Mouse (Mus musculus) cerebellum, postnatal 25 days (tissue): Measurements from ENCODE around the gene Tesk2.
A peak's percentile ranks its signal among the peaks of the same experiment; 100 is the strongest.

Source experiments
- DNase-seq, 2 experiments: peaks; one replicate each; pipeline ENCODE4 v3.0.0; 2021; ENCODE audit warnings: mixed read lengths in 2 of 2

Tesk2 gene

GRCm38 (mm10) chr4:116719396-116719795 lies 1.4 kb upstream of the Tesk2 start:
- peak; percentile 69 to 85 for DNase-seq

DNA sequence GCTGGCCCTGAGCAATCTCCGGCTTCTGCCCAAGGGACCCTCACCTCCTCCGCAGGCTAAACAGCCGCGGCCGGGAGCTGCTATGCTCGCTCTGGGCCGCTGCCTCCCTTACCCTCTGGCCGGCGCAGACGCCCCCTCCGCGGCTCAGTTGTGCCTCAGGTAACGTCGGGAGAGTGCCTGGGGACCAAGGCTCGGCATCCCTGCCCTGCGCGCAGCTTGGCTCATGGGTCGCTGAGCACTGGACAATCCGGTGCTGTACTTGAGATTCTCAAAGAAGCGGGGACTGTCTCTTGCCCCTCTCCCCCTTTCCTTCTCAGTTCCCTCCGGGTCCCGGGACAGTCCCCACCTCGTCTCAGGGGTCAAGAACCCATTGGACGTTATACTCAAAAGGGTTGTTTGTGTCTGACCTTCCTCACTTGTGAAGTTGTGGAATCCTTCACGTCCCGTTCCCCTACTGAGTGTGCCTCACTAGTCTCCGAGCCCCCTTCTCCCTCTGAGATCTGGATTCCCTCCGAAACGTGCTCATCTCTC lies 415 bp downstream of the Tesk2 start:
- DNase-seq, result no peak

- DNase-seq, result no peak
Observed at GRCm38 (mm10) chr4:116722230-116722629, 1.5 kb downstream of the Tesk2 start.

DNA sequence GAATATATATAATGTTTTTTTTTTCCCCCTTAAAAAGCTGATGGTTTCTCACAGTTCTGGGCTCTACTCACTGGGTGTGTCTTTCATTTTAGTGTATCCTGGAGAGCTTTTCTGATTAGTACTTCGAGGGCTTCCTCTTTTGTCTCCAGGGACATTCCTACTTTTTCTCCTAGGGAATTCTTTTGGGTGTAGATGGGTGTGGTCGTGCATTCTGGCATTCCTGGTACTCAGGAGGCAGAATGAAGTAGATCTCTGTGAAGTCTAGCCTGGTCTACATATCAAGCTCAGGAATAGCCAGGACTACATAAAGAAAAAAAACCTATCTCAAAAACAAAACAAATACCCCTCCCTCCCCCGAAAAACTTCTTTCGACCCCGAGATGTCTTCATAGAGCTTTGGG lies 4.7 kb downstream of the Tesk2 start:
- DNase-seq, result no peak

- DNase-seq, result no peak
Observed at GRCm38 (mm10) chr4:116727401-116727800, 6.7 kb downstream of the Tesk2 start.

DNA sequence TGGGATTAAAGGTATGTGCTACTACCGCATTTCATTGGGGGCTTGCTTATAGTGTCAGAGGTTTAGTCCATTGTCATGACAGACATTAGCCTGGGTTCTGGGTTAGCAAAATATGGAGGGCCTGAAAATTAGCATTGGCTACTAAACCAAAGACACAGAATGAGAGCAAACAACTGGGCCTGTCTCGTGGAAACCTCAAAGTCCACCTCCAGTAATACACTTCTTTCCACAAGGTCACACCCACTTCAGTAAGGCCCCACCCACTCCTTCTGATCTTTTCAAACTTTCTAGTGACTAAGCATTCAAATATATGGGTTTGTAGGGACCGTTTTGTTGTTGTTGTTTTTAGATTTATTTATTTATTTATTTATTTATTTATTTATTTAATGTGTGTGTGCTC lies 8.8 kb downstream of the Tesk2 start:
- no peak for DNase-seq

DNA sequence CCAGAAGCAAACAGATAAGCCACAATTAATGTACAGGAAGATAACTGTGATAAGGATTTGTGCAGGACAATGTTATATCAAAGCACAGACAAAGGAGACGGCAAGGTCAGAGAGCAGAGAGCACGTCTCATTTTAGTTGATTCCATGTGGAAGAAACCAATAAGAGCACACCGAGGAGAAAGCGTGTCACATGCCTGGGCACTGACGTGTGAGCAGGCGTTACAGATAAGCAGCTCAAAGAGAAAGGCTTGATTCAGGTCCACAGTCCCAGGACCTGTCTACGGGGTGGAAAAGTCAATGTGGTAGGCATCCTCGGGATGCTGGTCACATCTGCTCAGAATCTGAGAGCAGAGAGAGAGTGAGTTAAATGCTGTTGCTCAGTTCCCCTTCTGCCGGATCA lies 10.3 kb downstream of the Tesk2 start:
- DNase-seq, result no peak

DNA sequence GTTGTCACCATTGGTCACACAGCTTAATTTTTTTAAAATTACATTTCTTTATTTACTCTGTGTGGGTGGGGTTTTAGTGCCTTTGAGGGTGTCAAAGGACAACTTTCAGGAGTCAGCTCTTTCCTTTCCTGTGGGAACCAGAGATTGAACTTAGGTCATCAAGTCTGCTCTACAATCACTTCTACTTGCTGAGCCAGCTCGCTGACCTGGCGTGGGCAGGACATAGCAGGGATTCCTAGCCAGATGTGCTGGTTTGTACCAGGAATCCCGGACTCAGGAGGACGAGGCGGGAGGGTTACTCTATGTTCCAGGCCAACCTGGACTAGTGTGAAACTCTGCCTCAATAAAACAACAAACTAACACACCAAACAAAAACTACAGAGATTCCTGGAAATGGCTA lies 11.6 kb downstream of the Tesk2 start:
- DNase-seq, result no peak

GRCm38 (mm10) chr4:116734996-116735395 lies 14.2 kb downstream of the Tesk2 start:
- DNase-seq, result no peak

DNA sequence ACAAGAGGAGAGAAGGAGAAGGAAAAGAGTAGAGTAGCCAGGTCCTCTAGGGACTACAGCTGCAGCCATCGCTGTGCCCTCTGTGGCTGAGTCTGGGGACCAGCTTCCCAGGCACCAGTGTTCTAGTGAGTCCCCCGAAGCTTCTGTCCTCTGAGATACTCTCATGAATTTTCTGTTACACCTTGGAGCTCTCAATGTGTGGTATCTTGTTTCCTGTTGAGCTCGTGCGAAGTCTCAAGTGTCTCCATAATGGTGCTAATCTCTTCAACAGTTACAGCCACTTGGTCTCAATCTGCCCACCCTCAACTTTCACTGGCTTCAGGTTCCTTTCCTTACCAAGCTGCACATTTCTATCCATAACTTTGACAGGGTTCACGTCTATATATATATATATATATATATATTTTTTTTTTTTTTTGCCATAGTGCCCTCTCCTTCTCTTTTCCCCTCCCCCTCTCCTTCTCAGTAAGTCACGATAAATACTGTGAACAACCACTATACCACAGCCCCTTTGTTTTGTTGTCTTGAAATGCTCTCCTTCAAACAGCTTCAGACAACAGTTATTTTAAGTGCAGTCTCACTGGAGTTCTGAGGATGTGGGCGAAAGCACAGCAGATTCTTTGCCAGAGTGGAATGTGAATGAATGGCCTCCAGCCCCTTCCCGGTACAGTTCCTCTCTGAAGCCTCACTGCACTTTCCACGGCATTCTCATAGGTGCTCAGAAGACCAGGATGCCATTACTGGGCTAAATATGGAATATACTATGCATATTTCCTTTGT lies 18.4 kb downstream of the Tesk2 start:
- DNase-seq, result no peak

DNA sequence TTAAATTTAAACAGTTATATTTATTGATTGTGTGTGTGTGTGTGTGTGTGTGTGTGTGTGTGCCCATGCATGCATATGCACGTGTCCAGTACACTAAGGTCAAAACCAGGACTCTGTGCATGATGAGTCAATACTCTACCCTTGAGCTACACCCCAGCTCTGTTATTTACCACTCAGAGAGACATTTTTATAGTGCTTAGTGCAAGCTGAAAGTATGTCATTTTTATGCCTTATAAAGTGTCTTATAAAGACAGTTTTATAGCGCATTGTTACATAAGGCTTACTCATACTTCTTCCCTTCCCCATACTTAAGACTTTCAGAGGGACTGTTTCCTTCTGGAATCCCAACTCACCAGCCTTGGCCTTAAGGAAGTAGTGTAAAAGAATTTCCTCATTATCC lies 29.0 kb downstream of the Tesk2 start:
- no peak for DNase-seq

DNA sequence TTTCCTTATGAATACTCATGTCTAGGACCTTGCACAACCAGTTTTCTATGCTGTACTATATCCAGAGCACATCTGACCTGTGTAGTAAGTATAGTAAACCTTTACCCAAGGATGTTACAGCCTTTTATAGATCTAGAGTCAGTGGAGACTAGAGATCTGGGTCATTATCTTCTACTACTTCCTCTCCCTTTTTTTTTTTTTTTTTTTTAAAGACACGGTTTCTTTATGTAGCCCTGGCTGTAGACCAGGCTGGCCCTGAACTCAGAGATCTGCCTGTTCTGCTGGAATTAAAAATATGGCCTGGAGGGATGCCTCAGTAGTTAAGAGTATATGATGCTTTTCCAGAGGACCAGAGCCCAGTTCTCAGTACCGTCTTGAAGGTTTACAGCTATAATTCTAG lies 41.2 kb downstream of the Tesk2 start:
- DNase-seq, result no peak

DNA sequence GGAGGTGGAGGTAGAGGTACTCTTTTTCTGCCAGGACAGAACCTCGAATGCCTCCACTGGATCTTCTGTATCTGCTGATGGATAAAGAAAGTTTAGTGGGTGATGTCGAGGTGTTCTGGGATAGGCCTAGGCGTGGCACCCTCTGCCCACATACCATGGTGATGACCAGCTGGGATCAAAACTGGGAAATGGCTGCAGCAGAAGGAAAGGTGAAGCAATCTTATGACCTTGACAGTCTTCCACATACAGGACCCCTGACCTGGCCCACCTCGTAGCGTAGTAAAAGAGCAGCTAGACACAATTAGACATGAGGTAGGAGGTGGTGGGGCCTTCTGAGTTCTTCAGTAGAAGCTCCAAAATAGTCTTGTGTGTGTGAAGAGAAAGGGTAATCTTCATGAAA lies 43.3 kb downstream of the Tesk2 start:
- DNase-seq, result no peak

GRCm38 (mm10) chr4:116768510-116768909 lies 47.8 kb downstream of the Tesk2 start:
- DNase-seq, result no peak

DNA sequence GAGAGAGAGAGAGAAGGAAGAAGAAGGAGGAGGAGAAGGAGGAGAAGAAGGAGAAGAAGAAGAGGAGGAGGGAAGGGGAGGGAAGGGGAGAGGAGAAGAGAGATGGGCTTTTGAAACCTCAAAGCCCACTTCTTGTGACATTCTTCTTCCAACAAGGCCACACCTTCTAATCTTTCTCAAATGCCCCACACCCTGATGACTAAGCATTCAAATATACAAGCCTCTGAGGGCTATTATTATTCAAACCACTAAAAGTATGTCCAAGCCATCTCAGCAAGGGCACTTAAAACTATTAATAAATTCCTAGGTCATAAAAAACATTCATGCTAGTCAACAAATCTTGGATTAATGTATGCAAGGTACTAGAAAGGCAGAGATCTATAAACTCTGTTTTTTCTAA lies 48.3 kb downstream of the Tesk2 start:
- no peak for DNase-seq

DNA sequence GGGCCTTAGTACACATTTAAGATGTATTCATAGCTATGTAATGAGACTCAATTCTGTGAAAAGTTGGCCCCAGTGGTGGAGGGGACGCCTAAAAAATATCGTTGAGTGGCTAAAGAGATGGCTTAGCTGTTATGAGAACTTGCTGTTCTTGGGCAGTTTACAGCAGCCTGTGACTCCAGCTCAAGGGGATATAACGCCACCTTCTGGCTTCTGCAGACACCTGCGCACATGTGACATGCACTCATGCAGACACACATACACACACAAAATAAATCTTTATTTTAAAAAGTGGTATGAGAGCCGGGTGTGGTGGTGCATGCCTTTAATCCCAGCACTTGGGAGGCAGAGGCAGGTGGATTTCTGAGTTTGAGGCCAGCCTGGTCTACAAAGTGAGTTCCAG lies 55.6 kb downstream of the Tesk2 start:
- no peak for DNase-seq

DNA sequence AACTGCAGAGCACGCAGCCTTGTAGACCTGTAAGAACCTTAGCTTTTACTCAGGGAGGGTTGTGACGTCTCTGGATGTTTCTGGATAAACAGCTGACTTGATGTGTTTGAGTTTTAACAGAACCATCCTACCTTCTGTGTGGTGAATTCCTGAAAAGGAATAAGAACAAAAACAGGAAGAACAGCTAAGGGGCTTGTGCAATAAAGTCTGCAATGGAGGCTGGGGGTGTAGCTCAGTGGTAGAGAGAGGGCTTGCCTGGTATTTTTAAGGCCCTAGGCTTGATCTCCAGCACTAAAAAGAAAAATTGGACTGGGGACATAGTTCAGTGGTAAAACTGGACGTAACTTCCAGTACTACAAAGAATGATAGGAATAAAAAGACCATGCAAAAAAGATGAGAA lies 56.3 kb downstream of the Tesk2 start:
- no peak for DNase-seq

GRCm38 (mm10) chr4:116780541-116780940 lies 59.8 kb downstream of the Tesk2 start:
- no peak for DNase-seq

DNA sequence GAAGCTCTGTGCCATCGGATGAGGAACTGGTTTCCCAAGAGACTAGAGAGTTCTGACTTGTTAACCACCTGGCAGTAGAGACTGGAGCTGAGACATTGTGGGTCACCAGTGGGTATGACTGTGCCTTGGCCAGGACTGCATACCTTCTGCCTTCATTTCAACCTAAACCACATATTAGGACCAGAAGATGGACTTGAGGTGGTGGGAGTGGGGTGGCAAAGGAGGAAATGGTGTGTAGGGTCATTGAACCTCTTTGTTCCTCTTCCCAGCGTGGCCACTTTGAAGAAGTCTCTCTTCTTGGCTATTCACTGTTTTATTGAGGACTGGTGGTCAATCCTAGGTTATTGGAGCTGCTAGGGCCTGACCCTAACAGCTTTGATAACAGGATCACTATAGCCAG lies 60.6 kb downstream of the Tesk2 start:
- no peak for DNase-seq

DNA sequence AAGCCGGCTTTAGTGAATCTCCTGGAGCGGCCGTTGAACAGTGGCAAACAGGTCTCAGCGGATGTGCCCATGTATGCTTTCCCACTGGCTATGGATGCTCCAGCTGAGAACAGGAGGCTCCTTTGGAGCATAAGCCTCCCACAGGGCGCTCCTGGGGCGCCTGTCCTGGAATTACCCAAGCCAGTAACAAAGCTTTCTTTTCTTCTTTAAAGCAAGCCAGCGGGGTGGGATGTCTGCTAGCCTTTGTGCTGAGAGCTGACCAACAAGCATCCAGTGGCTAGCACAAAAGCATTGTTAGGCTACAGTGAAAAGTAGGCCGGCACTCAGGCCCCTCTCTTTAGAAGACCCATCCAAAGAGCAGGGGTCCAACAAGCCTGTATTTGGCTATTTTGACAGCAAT lies 61.4 kb downstream of the Tesk2 start:
- DNase-seq, result no peak

DNA sequence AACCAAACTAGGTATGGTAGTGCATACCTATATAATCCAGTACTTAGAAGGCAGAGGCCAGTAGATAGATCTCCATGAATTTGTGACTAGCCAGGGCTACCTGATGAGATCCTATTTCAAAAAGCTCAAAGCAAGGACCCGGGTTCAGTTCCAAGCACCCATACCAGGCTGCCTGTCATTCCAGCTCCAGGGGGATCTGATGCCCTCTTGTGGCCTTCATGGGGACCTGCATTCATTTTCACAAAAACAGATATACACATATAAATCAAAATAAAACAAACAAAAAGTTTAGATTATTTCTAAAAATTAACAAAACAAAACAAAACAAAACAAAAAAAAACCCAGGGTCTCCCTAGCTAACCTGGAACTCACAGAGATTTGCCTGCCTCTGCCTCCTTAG lies 65.8 kb downstream of the Tesk2 start:
- no peak for DNase-seq

GRCm38 (mm10) chr4:116787985-116788760 lies 67.4 kb downstream of the Tesk2 start:
- no peak for DNase-seq

DNA sequence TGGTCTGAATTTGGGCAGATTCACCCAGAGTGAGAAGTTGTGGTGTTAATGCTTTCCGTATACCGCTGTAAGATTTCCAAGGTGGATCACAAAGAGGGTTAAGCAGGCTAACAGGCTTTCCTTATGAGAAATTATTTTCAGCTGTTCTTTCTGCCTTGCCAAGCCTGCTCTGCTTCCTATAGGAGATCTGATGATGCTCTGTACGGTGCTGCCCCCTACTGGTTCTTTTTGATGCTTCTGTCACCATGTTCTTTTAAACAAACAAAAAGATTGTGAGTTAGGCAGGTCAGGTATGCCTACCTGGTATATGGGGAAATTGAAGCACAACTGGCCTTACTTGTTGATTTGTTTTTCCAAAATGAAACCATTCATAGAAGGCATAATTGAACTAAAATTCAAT lies 68.2 kb downstream of the Tesk2 start:
- peak; percentile 69 to 90 for DNase-seq

DNA sequence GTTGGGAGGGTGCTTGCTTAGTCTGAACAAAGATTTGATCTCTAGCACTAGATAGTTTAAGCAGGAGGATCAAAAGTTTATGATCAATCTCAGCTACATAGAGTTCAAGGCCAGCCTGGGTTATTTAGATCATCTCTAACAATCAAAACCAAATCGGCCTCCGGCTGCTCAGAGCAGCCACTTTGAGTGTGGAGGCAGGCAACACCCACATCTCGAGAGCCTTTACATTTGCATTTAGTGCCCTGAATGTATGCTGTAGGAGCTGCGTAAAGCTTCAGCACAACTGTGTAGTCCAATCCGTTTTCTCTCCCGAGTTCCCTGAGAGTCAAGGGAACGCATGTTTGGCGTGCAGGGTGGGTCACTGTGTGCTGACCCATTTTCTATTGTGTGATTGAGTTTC lies 71.7 kb downstream of the Tesk2 start:
- DNase-seq, result no peak
